Mouse (Mus musculus): ENCODE data around the gene Cenpj. TPM values are rescaled to one million over a fixed set of nuclear protein-coding genes. Genes with fewer than 3 reads are reported as not detected.

The Cenpj gene
- polyA plus RNA-seq (2012; rRNA removed), result 0.14 and 0.57 TPM in 2 replicates

DNA sequence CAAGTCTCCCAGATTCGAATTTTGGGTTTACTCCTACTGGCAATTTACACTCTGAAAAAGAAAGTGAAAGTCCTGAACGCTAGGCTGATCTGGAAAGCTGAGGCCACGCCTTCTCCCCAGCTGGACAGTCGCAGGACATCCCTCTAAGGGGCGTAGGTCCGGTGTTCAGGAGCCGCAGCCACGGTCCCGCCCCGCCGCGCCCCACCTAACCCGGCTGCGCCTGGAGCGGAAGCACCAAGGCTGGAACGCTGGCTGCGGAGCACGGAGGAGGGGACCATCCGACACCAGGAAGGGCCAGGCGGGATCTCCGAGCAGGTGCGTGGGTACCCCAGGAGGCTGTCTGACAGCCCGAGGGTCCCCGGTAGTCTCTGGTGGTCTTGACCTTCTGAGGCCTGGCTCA lies at the start of gene Cenpj, which contains the start of gene Parp4:
Cenpj (minus strand) TSS at position 10 of the 400 bp plus-strand sequence.
Parp4 (plus strand) TSS at position 204 of the 400 bp plus-strand sequence.

Other genes with a start within 250 kb of the Cenpj start
- gene Atp12a, start 210.4 kb downstream of the Cenpj start, polyA plus RNA-seq (2012; rRNA removed), result 0.25 TPM in 1 of 2 replicates, not detected in the other
- gene Rnf17, start 172.8 kb downstream of the Cenpj start, polyA plus RNA-seq (2012; rRNA removed), result not detected in 2 replicates
- 1.1 and 1.7 TPM in 2 replicates for gene Parp4, start 194 bp upstream of the Cenpj start, polyA plus RNA-seq (2012; rRNA removed)
- gene Mphosph8, start 92.8 kb upstream of the Cenpj start, polyA plus RNA-seq (2012; rRNA removed), result 0.39 and 0.87 TPM in 2 replicates
- 0.96 and 1.5 TPM in 2 replicates for gene Pspc1, start 202.9 kb upstream of the Cenpj start, polyA plus RNA-seq (2012; rRNA removed)
- gene Zmym5, start 236.3 kb upstream of the Cenpj start, polyA plus RNA-seq (2012; rRNA removed), result 0.40 and 0.78 TPM in 2 replicates

All from stomach, adult 2 months (tissue).